Mouse (Mus musculus): ENCODE results near the gene Bbs7.

Bbs7 gene

GRCm38 (mm10) chr3:36551851-36552384 lies 61.4 kb downstream of the Bbs7 start:
- DNase-seq (ENCODE audit: low spot score in 2 of 2), result no peak

DNA sequence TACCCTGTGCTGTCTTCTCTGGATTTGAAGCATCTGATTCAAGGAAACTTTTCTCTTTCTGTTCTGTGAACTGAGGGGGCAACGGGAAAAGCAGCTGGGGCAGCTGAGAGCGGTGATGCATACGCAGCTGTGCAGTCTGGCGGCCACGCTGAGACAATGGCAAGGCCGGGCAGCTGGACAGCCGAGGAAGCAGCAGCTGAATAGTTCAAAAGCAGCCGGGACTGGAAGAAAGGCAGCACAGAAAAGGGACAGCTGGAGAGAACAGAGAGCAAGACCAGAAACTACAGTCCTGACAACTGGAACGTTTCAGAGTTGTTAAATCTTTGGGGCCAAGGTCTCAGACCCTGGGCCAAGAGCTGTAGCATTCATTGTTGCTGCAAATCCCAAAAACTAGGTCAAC lies 61.9 kb downstream of the Bbs7 start:
- no peak for DNase-seq (ENCODE audit: low spot score in 2 of 2)

DNA sequence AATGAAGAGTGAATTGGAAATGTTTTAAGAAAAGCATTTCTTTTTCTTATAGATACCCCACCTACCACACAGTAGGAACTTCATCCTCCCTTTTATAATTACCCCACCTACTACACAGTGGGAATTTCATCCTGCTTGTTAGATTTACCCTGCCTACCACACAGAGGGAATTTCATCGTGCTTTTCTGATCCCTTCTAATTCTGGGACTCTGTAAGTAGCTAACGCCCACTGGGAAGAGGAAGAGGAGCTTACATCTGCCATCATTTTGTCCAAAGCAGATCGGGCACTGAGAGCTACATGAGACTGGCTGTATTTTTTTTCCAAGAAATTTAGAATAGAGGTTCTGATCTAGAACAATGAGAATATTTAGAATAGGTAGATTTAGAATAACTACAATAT lies 68.3 kb downstream of the Bbs7 start:
- no peak for DNase-seq (ENCODE audit: low spot score in 2 of 2)

GRCm38 (mm10) chr3:36541399-36541798 lies 71.9 kb downstream of the Bbs7 start:
- no peak for DNase-seq (ENCODE audit: low spot score in 2 of 2)

DNA sequence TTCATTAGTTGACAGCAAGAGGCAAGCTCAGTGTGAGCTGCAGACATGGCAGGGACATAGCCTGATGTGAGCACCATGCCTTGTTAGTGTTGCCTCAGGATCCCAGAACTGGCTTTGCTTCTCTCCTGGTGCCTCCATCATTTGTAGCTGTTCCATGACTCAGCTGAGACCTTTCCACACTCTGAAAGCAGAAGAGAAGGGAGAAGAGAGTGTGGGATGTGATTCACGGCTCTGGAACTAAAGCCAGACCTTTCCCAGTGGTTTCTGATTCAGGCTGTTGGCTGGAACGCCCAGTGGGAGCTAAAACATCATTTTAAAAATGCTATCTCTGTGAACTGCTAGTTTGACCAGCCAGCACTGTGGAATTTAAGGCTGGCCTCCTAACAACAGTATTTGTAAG lies 72.5 kb downstream of the Bbs7 start:
- no peak for DNase-seq (ENCODE audit: low spot score in 2 of 2)

DNA sequence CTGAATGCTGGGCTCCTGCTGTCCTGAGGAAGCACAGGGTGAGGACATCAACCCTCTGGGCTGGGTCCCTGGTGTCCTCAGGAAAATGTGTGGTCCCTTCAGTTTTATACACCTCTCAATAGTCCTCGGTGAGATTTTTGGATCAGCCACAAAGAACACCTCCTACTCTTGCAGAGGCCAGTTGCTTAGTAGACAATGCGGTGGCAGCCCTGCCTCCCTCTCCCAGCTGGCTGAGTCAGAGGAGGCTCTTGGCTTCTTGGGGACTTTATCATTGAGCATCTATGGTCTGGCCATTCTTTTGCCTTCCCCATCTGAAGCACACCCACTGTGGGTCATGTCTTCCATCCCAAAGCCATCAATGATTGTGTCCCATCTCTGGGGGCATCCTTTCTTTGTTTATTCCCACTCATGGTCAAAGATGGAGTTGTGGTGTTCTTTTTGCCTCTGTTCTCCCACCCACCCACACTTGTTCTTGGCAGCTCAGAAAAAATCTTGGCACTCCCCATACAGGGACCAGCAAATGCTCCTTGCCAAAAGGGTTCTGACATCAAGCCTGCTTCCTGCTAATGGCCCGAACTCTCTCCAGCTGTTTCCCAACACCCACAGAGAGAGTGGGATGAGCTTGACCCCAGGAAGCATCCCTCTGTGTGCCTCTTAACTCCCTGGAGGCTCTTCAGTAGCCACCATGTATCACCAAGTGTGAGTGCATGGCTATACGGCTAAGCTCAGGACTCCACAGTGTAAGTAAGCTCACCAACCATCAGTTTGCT lies 75.4 kb downstream of the Bbs7 start:
- no peak for DNase-seq (ENCODE audit: low spot score in 2 of 2)

DNA sequence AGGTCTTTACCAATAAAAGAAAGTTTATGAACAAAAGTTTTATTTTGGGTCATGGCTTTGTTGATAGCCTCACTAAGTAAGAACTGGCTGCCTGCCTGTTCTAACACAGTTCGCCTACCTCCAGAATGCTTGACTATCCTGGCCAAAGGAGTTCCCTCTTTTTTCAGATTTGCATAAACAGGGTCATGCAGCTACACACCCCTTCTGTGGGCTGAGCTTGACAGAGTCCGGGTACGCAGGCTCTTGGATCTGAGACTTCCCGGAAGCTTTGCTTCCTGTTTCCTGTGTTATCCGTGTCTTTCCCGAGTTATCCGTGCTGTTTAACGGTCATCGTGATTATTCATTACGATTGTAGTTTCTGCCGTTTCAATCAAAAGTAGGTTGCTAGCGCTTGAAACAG lies 77.2 kb downstream of the Bbs7 start:
- no peak for DNase-seq (ENCODE audit: low spot score in 2 of 2)

- no peak for DNase-seq (ENCODE audit: low spot score in 2 of 2)
Observed at GRCm38 (mm10) chr3:36533201-36533672, 80.0 kb downstream of the Bbs7 start.

- DNase-seq (ENCODE audit: low spot score in 2 of 2), result no peak
Observed at GRCm38 (mm10) chr3:36532738-36533137, 80.5 kb downstream of the Bbs7 start.

DNA sequence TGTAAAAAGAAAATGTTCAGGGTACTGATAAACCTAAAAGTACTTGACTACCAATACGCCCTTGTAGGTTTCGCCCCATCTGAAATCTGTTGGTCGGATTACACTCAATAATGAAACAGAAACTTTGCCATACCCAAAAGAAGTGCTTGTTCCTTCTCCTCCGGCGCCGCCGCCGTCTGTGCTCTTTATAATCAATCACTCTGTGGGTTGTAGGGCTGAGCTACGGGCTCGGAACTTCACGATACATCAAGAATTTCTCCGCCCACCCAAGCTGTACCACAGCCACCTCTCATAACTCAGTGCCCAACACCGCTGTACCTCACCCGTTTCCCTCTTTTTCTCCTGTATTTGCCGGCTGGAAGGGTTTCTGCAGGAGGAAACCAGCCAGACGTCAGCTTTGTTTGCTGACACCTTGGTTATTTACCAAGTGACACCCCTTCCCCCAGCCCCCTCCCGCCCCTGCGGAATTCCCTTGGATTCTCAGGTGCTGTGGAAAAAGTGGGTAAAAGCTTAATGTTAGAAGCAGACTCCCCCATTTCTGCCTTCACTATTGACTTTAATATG lies 81.2 kb downstream of the Bbs7 start:
- DNase-seq (ENCODE audit: low spot score in 2 of 2), result no peak

DNA sequence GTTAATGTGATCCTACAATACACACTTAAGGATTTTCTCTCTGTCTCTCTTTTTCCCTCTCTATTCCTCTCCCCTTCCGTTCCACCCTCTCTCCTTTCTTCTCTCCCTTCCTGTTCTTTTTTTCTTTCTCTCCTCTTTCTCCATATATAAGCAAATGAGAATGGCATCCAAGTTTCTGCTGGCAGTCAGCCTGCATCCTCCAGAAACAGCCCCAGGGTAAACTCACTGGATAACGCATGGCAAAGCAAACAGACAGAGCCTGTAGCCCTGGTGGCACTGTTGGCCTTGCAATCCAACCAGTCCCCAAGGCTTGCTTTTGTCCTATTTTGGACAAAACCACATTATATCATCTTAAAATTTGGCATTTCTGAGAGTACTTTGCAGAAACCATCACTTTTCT lies 82.0 kb downstream of the Bbs7 start:
- DNase-seq (ENCODE audit: low spot score in 2 of 2), result no peak

DNA sequence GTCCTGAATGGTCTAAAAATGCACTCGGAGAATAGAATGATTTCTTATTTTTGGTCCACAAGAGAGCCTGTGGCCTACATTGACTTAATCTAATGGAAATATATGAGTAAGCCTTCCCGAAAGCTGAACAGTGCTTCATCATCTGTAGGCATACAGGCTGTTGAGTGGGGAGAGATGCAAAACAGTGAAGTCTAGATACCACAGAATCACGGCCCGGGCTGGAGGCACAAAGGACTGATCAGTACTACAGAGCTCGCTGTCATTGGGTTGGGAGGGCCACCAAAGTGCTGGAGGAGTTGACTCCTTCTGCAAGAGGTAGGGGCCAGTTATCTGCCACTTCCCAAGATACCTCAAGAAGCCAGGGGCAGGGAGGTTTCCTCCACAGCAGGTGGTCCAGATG lies 82.5 kb downstream of the Bbs7 start:
- DNase-seq (ENCODE audit: low spot score in 2 of 2), result no peak

- DNase-seq (ENCODE audit: low spot score in 2 of 2), result no peak
Observed at GRCm38 (mm10) chr3:36530345-36530744, 82.9 kb downstream of the Bbs7 start.

- no peak for DNase-seq (ENCODE audit: low spot score in 2 of 2)
Observed at GRCm38 (mm10) chr3:36524466-36524865, 88.8 kb downstream of the Bbs7 start.

All from spleen, postnatal 14 days (tissue).